8 mouse cellular contexts compared by ENCODE assay signal in genomic region chr10:58497320-58498284, GRCm38 (mm10). TPM values are rescaled to one million over a fixed set of nuclear protein-coding genes. Genes with fewer than 3 reads are reported as not detected.
A peak's percentile ranks its signal among the peaks of the same experiment; 100 is the strongest.
DNase-seq lines count a peak whose midpoint lies in the region; ATAC-seq lines count a peak whose summit lies in the region.

Ccdc138 (plus strand) TSS chr10:58497948.

- peak within 1 kb of the TSS; percentile 71 for H3K4me3 ChIP-seq in heart, embryonic 13.5 days
- peak within 1 kb of the TSS; percentile 65 for H3K4me3 ChIP-seq in liver, embryonic 12.5 days
- peak within 1 kb of the TSS; percentile 69 for H3K4me3 ChIP-seq in stomach, embryonic 15.5 days (replicated peaks)

- H3K4me1 ChIP-seq in heart, embryonic 13.5 days: peaks cover 16% of the 10 kb centered on the region
- H3K4me1 ChIP-seq in liver, embryonic 12.5 days: peaks cover 19% of the 10 kb centered on the region
- H3K4me1 ChIP-seq in stomach, embryonic 15.5 days: no peaks in the 10 kb centered on the region

- peak within 1 kb of the TSS; percentile 71 for H3K4me2 ChIP-seq in heart, embryonic 13.5 days
- peak within 1 kb of the TSS; percentile 85 for H3K4me2 ChIP-seq in liver, embryonic 12.5 days
- H3K4me2 ChIP-seq in stomach, embryonic 15.5 days: peak within 1 kb of the TSS; percentile 67

- ATAC-seq in erythroid progenitor cell, adult 5-6 weeks (replicated peaks; ENCODE audit: low FRiP score, poor library complexity, severe bottlenecking): peak; percentile 99
- ATAC-seq in heart, embryonic 13.5 days (ENCODE audit: extremely low read depth, insufficient number of reproducible peaks, low FRiP score, low TSS enrichment): peak; percentile 93
- ATAC-seq in liver, embryonic 12.5 days: peak; percentile 98
- ATAC-seq in stomach, embryonic 15.5 days (ENCODE audit: insufficient read depth, low FRiP score, low read depth): peak; percentile 98

- H3K36me3 ChIP-seq in heart, embryonic 13.5 days: peaks cover 31% of the 10 kb centered on the region
- peaks cover 27% of the 10 kb centered on the region for H3K36me3 ChIP-seq in liver, embryonic 12.5 days
- H3K36me3 ChIP-seq in stomach, embryonic 15.5 days: peaks cover 13% of the 10 kb centered on the region

- peak; percentile 95 for DNase-seq in CD4-positive helper T cell, adult 2 months (ENCODE audit: low read depth, low spot score)
- DNase-seq in brain, embryonic 18.5 days (ENCODE audit: low read depth, low spot score): peak; percentile 66
- peak; percentile 97 for DNase-seq in kidney, postnatal 10 days
- DNase-seq in natural killer cell, adult 2 months (ENCODE audit: low spot score in 2 of 2): peak; percentile 95

- no peaks in the 10 kb centered on the region for H3K27me3 ChIP-seq in heart, embryonic 13.5 days (replicated peaks)
- no peaks in the 10 kb centered on the region for H3K27me3 ChIP-seq in liver, embryonic 12.5 days (replicated peaks)
- H3K27me3 ChIP-seq in stomach, embryonic 15.5 days (replicated peaks): no peaks in the 10 kb centered on the region

- H3K9me3 ChIP-seq in heart, embryonic 13.5 days: no peaks in the 10 kb centered on the region
- no peaks in the 10 kb centered on the region for H3K9me3 ChIP-seq in liver, embryonic 12.5 days (replicated peaks)
- no peaks in the 10 kb centered on the region for H3K9me3 ChIP-seq in stomach, embryonic 15.5 days

- 1% methylated on average over 50 of the region's 50 CpGs for WGBS in heart, embryonic 13.5 days
- under 1% methylated on average over 50 of the region's 50 CpGs for WGBS in liver, embryonic 12.5 days (ENCODE audit: insufficient replicate concordance)
- WGBS in stomach, embryonic 15.5 days: 1% methylated on average over 50 of the region's 50 CpGs

- peak within 1 kb of the TSS; percentile 82 for H3K9ac ChIP-seq in heart, embryonic 13.5 days
- peak within 1 kb of the TSS; percentile 69 for H3K9ac ChIP-seq in liver, embryonic 12.5 days
- peak within 1 kb of the TSS; percentile 42; the same call in 1 of the 2 replicates for H3K9ac ChIP-seq in stomach, embryonic 15.5 days

- H3K27ac ChIP-seq in heart, embryonic 13.5 days (replicated peaks): peak within 1 kb of the TSS; percentile 88
- H3K27ac ChIP-seq in liver, embryonic 12.5 days: peak within 1 kb of the TSS; percentile 82
- peak within 1 kb of the TSS; percentile 87 for H3K27ac ChIP-seq in stomach, embryonic 15.5 days

RNA-seq across cellular contexts. Expression of gene Ccdc138, which starts in this region (rescaled TPM):
- 9.0 and 14.7 TPM in 2 replicates for total RNA-seq in erythroid progenitor cell, adult 5-6 weeks (2015; ENCODE audit: low replicate concordance)
- 6.4 and 7.3 TPM in 2 replicates for total RNA-seq in erythroid progenitor cell, adult 5-6 weeks (2017; ENCODE audit: low replicate concordance)
- polyA plus RNA-seq in heart, embryonic 13.5 days (2015; fragmentation: Nextera tagmentation; extraction: Ambion mirVana): 6.2 and 6.6 TPM in 2 replicates
- 3.6 and 4.3 TPM in 2 replicates for polyA plus RNA-seq in liver, embryonic 12.5 days (2016; fragmentation: Nextera tagmentation; extraction: Ambion mirVana)
- polyA plus RNA-seq in stomach, embryonic 15.5 days (2015; fragmentation: Nextera tagmentation; extraction: Ambion mirVana): 7.7 and 9.3 TPM in 2 replicates

Comparison
In these comparisons a context has a peak if more than half of its experiments do, and no peak if none do; other contexts are left out.
1. Peak in every context shown above with its lines: DNase-seq, ATAC-seq, H3K4me3 ChIP-seq and H3K27ac ChIP-seq.